Mouse (Mus musculus): Measurements from ENCODE around the gene Slc7a11.
A peak's percentile ranks its signal among the peaks of the same experiment; 100 is the strongest.

Gene Slc7a11

GRCm38 (mm10) chr3:49856797-49857196, 586.6 kb downstream of the Slc7a11 start:
- peak; percentile 24 for DNase-seq (ENCODE audit: low spot score)

- no peak for DNase-seq (ENCODE audit: low spot score)
These were observed 589.1 kb downstream of the Slc7a11 start for GRCm38 (mm10) chr3:49854277-49854676.

GRCm38 (mm10) chr3:49842971-49843370, 600.4 kb downstream of the Slc7a11 start:
- no peak for DNase-seq (ENCODE audit: low spot score)

All from adipocyte (in vitro differentiated cells).